Mouse (Mus musculus) intestine, embryonic 16.5 days (tissue): Measurements from ENCODE around the gene Cacna1a. TPM values are rescaled to one million over a fixed set of nuclear protein-coding genes. Genes with fewer than 3 reads are reported as not detected.

Experiments
- ATAC-seq: fragments of 200-750 bp; cut with Nextera tagmentation; 2 replicates; pipeline ENCODE4 v1.8.0; 2017; ENCODE audit warnings: moderate TSS enrichment, moderate library complexity
- H3K27ac ChIP-seq: fragments of 300-500 bp; sonication (generic); 2 replicates; pipeline ENCODE4 v1.5.1; 2014; ENCODE audit warnings: mild to moderate bottlenecking, low read length
- H3K27me3 ChIP-seq: fragments of 300-500 bp; sonication (generic); replicated peaks from 2 replicates; pipeline ENCODE4 v1.6.1; 2014; ENCODE audit warnings: low read length, control low read depth, mixed read lengths; ENCODE audit not compliant: control insufficient read depth, insufficient read depth
- H3K36me3 ChIP-seq: fragments of 300-500 bp; sonication (generic); 2 replicates; pipeline ENCODE4 v1.6.1; 2014; ENCODE audit warnings: low read length, control low read depth; ENCODE audit not compliant: control insufficient read depth, insufficient read depth
- H3K4me1 ChIP-seq: fragments of 300-500 bp; sonication (generic); 2 replicates; pipeline ENCODE4 v1.6.1; 2014; ENCODE audit warnings: low read length, control low read depth, mixed read lengths; ENCODE audit not compliant: control insufficient read depth, insufficient read depth
- H3K4me2 ChIP-seq: fragments of 300-500 bp; sonication (generic); 2 replicates; pipeline ENCODE4 v1.6.1; 2014; ENCODE audit warnings: low read depth, low read length, control low read depth
- H3K4me3 ChIP-seq: fragments of 300-500 bp; sonication (generic); 2 replicates; pipeline ENCODE4 v1.5.1; 2014; ENCODE audit warnings: mild to moderate bottlenecking, low read length
- H3K9ac ChIP-seq: fragments of 300-500 bp; sonication (generic); 2 replicates; pipeline ENCODE4 v1.6.1; 2014; ENCODE audit warnings: low read depth, low read length
- H3K9me3 ChIP-seq: fragments of 300-500 bp; sonication (generic); 2 replicates; pipeline ENCODE4 v1.6.1; 2016; ENCODE audit warnings: low read length, control low read depth; ENCODE audit not compliant: control insufficient read depth
- WGBS: fragments of 180-500 bp; shearing (Covaris S2); extraction: QIAGEN DNeasy Blood & Tissue Kit; methylation state at CpG from one replicate; pipeline ENCODE4 v1.1.7; 2014; 5-methylcytosine and 5-hydroxymethylcytosine counted together
- polyA plus RNA-seq: library from polyadenylated mRNA; unstranded; fragments of >200 nt; fragmentation: Nextera tagmentation; extraction: Ambion mirVana; gene quantifications from 2 replicates; pipeline ENCODE4 v1.2.1, GENCODE M21; 2015

Cacna1a gene
- polyA plus RNA-seq, result 2.0 and 2.5 TPM in 2 replicates

DNA sequence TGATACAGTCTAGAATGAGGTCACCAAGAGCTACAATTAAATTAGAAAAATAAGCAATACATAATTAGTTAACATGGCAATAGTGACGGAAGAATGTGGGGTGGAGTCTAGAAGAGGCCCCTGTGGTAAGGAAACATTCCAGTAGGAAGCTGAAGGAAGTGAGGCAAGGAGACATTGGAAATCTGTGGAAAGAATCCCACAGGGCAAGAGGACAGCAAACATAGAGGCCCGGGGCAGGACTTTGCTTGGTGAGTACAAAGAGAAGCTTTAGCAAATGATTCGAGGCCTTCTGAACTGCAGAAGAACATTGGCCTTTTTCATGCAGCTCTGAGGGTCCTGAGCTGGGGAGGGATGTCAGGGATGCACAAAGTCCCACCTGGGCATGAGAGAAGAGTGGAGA lies at the start of gene Cacna1a:
Gene Cacna1a, plus strand, starts transcription at position 166 of the 400 bp plus-strand sequence.
- peak within 1 kb of the TSS; percentile 72 for H3K27ac ChIP-seq
- 56% methylated on average over 3 of the region's 3 CpGs for WGBS
- H3K9me3 ChIP-seq, result no peaks in the 10 kb centered on the region
- H3K4me3 ChIP-seq, result no peak within 1 kb of the TSS
- no peaks in the 10 kb centered on the region for H3K36me3 ChIP-seq
- ATAC-seq, result peak; percentile 13; the same call in 1 of the 2 replicates
- H3K9ac ChIP-seq, result no peak within 1 kb of the TSS
- no peak within 1 kb of the TSS for H3K4me2 ChIP-seq
- H3K4me1 ChIP-seq, result peaks cover 12% of the 10 kb centered on the region
- H3K27me3 ChIP-seq, result no peaks in the 10 kb centered on the region

DNA sequence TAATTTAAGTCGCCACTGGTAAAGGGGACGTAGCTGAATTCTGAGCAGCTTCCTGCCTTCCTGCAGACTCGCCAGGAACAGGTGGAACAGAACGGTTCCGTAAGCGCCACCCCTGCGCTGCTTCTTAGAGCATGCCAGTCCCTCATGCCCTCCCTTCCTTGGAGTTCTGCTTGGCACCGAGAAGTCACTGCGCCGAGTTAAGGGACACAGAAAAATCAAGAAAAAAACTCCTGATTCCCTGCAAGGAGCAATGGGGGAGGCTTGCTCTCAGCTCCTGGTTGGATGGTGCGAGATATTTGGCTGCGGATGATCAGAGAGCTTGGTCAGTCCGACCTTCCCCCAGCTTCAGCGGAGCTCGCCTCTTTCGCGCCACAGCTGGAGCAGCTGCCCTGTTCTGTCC lies 49.7 kb upstream of the Cacna1a start:
- Histone ChIP-seq H3K4me3 (no peak overlapping the region), H3K4me2 (peak overlapping the region; percentile 19; the same call in 1 of the 2 replicates), H3K4me1 (no peaks in the 10 kb centered on the region), H3K9me3 (no peaks in the 10 kb centered on the region), H3K9ac (no peak overlapping the region), H3K27ac (no peak overlapping the region), H3K27me3 (peaks cover 9% of the 10 kb centered on the region), H3K36me3 (no peaks in the 10 kb centered on the region)
- 11% methylated on average over 17 of the region's 17 CpGs for WGBS
- ATAC-seq, result no peak

DNA sequence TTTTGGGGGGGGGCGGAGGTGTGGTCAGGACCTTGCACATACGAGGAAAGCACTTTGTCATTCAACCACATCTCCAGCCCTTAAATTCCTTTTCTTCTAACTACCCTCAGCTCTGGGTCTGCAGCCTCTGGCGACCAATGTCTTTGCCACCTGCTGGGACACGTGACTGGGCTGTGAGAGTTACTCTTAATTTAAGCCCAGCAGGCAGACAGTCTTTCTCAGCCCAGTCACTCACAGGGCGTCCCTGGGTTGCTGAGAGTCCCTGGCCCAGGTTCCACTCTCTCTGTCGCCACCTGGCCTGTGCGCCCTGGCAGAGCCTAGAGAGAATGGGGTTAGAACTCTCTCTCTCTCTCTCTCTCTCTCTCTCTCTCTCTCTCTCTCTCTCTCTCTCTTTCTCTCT lies 48.9 kb upstream of the Cacna1a start:
- ATAC-seq, result no peak
- no peak overlapping the region for H3K27ac ChIP-seq
- no peaks in the 10 kb centered on the region for H3K4me1 ChIP-seq
- H3K27me3 ChIP-seq, result peaks cover 9% of the 10 kb centered on the region
- H3K4me2 ChIP-seq, result no peak overlapping the region
- no peaks in the 10 kb centered on the region for H3K36me3 ChIP-seq
- no peak overlapping the region for H3K9ac ChIP-seq
- H3K4me3 ChIP-seq, result no peak overlapping the region
- no peaks in the 10 kb centered on the region for H3K9me3 ChIP-seq
- WGBS, result 21% methylated on average over 7 of the region's 7 CpGs

DNA sequence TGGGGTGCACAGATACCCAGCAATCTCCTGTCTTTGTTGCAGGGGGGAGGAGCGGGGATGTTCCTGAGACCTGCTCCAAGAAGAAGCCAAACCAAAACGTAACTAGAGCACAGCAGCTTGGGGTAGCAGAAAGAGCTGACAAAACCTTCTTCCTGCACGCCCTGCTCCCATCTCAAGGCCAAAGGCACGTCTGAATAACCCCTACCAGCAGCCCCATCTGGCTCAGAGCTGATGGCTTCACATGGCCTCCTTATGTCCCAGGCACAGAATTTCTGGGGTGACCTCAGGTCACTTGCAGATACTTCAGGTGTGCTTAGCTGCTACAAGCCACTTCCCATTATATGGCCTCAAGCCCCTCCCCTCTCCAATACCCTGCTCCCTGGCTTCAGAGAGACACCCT lies 48.4 kb upstream of the Cacna1a start:
- ATAC-seq, result no peak
- no peak overlapping the region for H3K4me3 ChIP-seq
- H3K36me3 ChIP-seq, result no peaks in the 10 kb centered on the region
- no peak overlapping the region for H3K27ac ChIP-seq
- no peak overlapping the region for H3K9ac ChIP-seq
- no peaks in the 10 kb centered on the region for H3K4me1 ChIP-seq
- no peaks in the 10 kb centered on the region for H3K9me3 ChIP-seq
- no peak overlapping the region for H3K4me2 ChIP-seq
- 56% methylated on average over 4 of the region's 4 CpGs for WGBS
- H3K27me3 ChIP-seq, result peaks cover 9% of the 10 kb centered on the region

DNA sequence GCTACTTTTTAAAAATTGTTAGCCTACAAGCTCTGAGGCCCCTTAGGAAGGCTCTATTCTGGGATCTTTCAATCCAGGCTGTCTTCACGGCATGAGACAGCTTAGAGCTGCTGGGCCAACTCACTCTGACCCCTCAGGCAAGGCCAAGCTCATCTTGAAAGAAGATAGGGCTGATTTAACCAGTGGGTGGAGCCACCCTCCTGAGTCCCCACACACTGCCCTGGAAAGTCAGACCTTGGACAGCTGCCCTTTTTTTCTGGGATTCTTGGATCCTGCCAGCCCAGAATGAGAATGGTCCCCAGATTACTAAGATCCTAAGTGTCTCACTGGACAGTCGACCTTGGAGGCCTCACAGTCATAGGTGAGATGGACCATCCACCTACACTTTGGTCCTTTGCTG lies 47.6 kb upstream of the Cacna1a start:
- Histone ChIP-seq H3K36me3 (no peaks in the 10 kb centered on the region), H3K9me3 (no peaks in the 10 kb centered on the region), H3K4me3 (no peak overlapping the region), H3K9ac (no peak overlapping the region), H3K27me3 (peaks cover 9% of the 10 kb centered on the region), H3K4me2 (no peak overlapping the region), H3K27ac (no peak overlapping the region), H3K4me1 (no peaks in the 10 kb centered on the region)
- 7% methylated on average over 2 of the region's 2 CpGs for WGBS
- ATAC-seq, result no peak

DNA sequence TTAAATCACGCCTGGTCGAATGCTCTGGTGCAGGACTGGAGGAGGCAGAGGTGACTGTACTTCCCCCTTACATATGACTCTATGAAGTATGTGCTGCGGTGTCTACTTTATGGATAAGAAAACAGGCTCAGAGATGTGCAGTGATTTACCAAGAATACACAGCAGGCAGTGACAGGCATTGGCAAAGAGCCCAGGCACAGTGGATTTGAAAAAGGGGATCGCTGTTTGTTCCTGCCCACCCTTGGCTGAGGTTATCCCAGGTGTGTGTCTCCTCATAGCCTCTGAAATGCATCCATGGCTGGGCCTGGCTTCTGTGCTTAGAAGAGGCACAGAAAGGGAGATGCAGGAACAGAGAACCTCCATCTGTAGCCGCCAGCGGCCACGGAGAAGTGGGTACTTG lies 42.7 kb upstream of the Cacna1a start:
- no peaks in the 10 kb centered on the region for H3K9me3 ChIP-seq
- no peak overlapping the region for H3K4me3 ChIP-seq
- no peaks in the 10 kb centered on the region for H3K27me3 ChIP-seq
- no peaks in the 10 kb centered on the region for H3K4me1 ChIP-seq
- no peak overlapping the region for H3K4me2 ChIP-seq
- no peak overlapping the region for H3K27ac ChIP-seq
- no peaks in the 10 kb centered on the region for H3K36me3 ChIP-seq
- WGBS, result 74% methylated on average over 7 of the region's 7 CpGs
- no peak for ATAC-seq
- H3K9ac ChIP-seq, result no peak overlapping the region

DNA sequence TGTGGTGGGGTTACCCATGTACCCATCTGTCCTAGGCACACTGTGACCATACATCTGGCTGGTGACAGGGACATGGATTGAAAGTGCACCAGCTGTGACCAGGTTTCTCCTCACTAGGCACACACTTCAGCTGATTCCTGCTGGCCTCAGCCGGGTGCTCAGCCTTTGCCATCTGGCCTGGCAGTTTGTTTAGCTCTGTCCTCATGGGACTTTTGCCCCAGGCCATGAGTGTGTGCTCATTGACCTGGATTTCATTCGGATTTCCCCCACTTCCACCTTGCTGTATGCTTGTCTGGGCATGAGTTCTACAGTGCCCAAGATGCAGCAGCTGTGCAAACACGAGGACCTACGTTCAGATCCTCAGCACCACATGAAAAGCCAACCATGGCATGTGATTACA lies 41.8 kb upstream of the Cacna1a start:
- H3K4me2 ChIP-seq, result no peak overlapping the region
- no peaks in the 10 kb centered on the region for H3K4me1 ChIP-seq
- H3K27ac ChIP-seq, result no peak overlapping the region
- 52% methylated on average over 4 of the region's 4 CpGs for WGBS
- no peaks in the 10 kb centered on the region for H3K9me3 ChIP-seq
- no peak overlapping the region for H3K4me3 ChIP-seq
- H3K36me3 ChIP-seq, result no peaks in the 10 kb centered on the region
- H3K27me3 ChIP-seq, result no peaks in the 10 kb centered on the region
- H3K9ac ChIP-seq, result no peak overlapping the region
- no peak for ATAC-seq

DNA sequence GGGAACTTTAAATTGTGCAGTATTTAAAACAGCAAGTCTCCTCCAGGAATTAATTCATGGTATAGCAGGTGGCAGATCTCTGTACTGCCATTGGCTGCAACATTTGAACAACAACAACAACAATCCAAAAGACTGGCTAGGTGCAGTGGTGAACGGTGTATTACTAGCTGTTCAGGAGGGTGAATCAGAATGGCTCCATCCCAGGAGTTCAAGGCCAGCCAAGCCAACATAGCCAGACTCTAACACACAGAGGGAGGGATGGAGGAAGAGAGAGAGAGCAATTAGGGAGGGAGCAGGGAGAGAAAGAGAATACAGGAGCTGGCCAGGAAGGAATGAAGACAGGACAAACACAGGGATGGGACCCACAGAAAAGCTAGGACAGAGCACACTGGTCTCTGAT lies 38.7 kb upstream of the Cacna1a start:
- 72% methylated on average over 1 of the region's 1 CpGs for WGBS
- no peak overlapping the region for H3K9ac ChIP-seq
- H3K36me3 ChIP-seq, result no peaks in the 10 kb centered on the region
- H3K4me1 ChIP-seq, result no peaks in the 10 kb centered on the region
- no peaks in the 10 kb centered on the region for H3K27me3 ChIP-seq
- no peak for ATAC-seq
- H3K9me3 ChIP-seq, result no peaks in the 10 kb centered on the region
- H3K4me2 ChIP-seq, result no peak overlapping the region
- no peak overlapping the region for H3K4me3 ChIP-seq
- H3K27ac ChIP-seq, result no peak overlapping the region

DNA sequence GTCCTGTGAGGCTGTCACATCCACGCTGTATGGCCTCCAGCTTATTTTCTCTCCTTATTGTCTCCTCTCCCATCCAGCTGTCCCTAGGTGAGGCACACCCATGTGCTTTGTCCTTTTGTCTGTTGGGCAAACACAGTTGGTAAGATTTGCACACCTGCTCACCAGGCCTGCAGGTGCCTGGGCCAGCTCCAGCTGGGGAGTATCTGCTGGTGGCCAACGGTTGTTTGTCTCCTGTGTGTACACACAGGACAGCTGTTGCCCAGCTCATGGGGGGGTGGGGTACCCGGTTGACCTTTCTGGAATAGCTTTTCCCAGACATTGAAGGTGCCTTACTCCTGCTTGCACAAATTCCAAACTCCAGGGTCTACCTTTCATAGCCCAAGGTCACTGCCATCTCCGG lies 37.3 kb upstream of the Cacna1a start:
- H3K27me3 ChIP-seq, result no peaks in the 10 kb centered on the region
- whole genome bisulfite sequencing, result 59% methylated on average over 4 of the region's 4 CpGs
- H3K9me3 ChIP-seq, result no peaks in the 10 kb centered on the region
- no peaks in the 10 kb centered on the region; the same call in 1 of the 2 replicates for H3K4me1 ChIP-seq
- H3K4me3 ChIP-seq, result no peak overlapping the region
- ATAC-seq, result peak; percentile 56
- H3K36me3 ChIP-seq, result no peaks in the 10 kb centered on the region
- H3K27ac ChIP-seq, result no peak overlapping the region
- no peak overlapping the region for H3K9ac ChIP-seq
- no peak overlapping the region for H3K4me2 ChIP-seq

DNA sequence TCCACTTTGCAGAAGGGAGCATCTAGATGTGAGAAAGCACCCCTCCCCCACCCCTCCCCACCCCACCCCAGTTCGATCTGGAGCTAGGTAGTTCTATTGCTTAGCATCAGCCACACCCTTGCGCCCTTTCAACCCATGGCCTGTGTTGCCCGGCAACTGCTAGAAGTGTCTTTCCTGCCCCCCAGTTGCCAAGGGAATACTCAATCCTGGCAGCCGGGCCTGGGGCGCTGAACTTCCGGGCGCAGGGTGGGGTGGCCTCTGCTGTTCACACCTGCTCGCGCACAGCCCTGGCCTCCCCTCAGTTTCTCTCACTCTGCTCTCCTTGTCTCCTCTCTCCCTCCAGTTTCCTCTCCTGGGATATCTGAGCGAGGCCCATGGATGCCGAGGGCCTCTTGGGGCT lies 31.8 kb upstream of the Cacna1a start:
- 40% methylated on average over 11 of the region's 11 CpGs for WGBS
- H3K36me3 ChIP-seq, result no peaks in the 10 kb centered on the region
- no peak overlapping the region for H3K27ac ChIP-seq
- H3K4me1 ChIP-seq, result peaks cover 4% of the 10 kb centered on the region; the same call in 1 of the 2 replicates
- ATAC-seq, result peak; percentile 72
- no peaks in the 10 kb centered on the region for H3K9me3 ChIP-seq
- no peak overlapping the region for H3K4me3 ChIP-seq
- no peak overlapping the region for H3K4me2 ChIP-seq
- H3K27me3 ChIP-seq, result no peaks in the 10 kb centered on the region
- no peak overlapping the region for H3K9ac ChIP-seq
